Mouse (Mus musculus): ENCODE results near the gene Hs3st1.

DNA sequence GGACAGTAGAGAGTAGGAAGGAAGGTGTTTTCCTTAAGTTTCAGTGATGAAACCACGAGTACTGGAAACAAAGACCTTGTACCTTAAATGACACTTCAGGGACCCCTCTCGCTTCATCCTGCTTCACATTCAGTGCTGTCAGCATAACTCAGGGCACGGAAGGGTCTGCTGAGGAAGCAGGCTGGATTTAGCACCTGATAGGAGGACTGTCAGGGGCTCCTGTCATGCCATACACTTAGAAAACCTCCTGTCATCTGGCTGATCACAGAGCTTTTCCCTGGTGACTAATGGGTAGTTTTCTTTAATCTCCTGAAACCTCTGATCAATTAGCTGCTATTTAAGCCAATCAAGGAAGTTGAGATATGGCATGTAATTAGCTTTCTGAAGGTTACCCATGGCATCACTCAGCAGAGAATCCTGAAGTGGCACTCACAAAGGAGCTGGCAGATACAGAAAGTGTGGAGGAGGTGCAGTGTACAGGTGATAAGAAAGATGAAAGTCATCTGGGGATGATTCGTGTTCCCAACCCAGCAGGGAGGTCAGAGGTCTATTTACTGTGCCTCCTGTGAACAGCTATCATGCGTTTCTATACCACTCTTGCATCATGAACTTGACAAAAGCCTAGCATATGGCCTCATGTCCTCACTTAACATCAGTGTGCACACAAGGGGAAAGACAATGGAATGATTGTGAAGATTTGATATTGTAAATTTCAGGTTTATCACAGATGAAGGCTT, 22.1 kb downstream of the Hs3st1 start:
- no peak for TF ChIP-seq CTCF (IDR thresholded peaks at IDR 0.05; ENCODE audit: borderline replicate concordance, control insufficient read depth, extremely low read depth, insufficient read depth, low read length, poor library complexity)
- no peak for TF ChIP-seq POLR2A (IDR thresholded peaks at IDR 0.05; ENCODE audit: control insufficient read depth, extremely low read depth, insufficient read depth, low read length, poor library complexity)

Data from thymus, adult 2 months (tissue).